Mouse (Mus musculus): ENCODE data around the gene Tbca.

The Tbca gene

DNA sequence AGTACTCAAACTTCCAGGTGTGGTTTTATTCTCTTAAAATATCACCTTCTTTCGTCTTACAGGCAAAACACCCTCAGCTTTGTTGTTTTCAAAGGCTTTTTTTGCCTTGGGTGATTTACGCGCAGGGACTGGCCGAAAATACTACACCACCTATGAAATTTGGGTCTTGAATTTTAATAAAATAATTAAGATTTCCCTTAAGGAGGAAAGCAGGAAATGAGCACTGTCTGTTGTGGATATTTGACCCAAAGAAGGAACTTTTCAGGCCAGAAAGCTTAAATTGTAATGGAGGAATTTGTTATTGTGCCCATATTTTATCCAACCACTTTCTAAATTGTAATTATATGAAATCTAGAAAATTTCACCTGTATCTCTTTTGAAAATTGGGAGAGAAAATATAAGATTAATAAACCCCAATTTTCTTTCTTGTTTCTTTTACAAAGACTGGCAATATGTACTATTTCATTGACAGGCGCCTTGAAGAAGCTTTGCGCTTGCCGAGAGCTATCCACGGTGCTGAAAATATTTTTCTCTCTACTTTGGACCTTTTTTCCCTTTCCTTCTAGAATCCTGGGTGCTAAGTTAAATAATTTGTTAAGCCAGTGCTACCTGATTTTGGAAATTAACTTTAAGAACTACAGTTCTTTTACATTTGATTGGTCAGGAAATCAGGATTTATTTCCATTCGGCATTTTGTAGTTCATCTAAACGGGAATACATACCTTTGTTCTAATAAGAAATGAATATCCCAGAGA lies 89.5 kb downstream of the Tbca start:
- no peak for DNase-seq (ENCODE audit: low spot score)

DNA sequence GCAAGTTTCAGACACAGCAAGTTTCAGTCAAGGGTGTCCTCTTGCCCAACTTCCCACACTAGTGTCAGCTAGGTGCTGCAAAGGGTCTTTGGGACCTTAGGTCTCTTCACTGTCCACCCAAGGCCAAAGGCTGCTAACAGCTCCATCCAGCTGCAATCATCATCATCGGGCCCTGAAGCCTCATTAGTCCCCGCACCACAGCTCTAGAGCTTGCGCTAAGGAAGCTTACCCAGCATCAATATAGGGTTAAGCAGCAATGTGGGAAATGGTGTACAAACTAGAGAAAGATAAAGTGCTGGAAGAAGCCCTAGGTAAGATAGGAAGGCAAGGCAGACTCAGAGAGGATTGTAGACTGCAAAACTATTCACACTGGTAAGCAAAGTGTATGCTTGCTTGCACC lies 92.5 kb downstream of the Tbca start:
- no peak for DNase-seq (ENCODE audit: low spot score)

DNA sequence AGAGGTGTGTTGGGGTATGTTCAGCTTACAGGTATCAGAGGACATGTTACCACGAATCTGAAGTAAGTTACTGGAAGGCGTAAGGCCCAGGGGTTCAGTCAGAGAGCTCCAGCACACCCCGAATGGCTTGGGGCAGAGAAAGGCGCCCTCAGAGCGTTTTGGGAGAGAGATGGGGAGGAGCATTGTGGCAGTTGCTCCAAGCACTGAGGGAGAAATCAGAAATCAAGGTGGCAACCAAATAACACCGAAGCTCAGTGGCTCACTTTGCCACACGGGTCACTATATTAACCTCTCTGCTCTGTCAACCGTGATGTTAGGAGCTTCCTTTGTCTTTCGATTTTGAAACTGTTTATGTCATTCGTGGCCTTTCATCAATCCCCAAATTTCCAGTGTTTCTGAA lies 93.5 kb downstream of the Tbca start:
- no peak for DNase-seq (ENCODE audit: low spot score)

GRCm38 (mm10) chr13:94882711-94883145 lies 94.0 kb downstream of the Tbca start:
- no peak for DNase-seq (ENCODE audit: low spot score)

GRCm38 (mm10) chr13:94883163-94883965 lies 94.7 kb downstream of the Tbca start:
- DNase-seq (ENCODE audit: low spot score): no peak

- no peak for DNase-seq (ENCODE audit: low spot score)
These were observed 95.6 kb downstream of the Tbca start for GRCm38 (mm10) chr13:94883966-94884960.

GRCm38 (mm10) chr13:94885291-94886235 lies 96.9 kb downstream of the Tbca start:
- DNase-seq (ENCODE audit: low spot score): no peak

Measured in left cerebral cortex, adult 11 months (tissue).